Mouse (Mus musculus) gastrocnemius, postnatal 10 days (tissue): Measurements from ENCODE around the gene Tnxb. TPM values are rescaled to one million over a fixed set of nuclear protein-coding genes. Genes with fewer than 3 reads are reported as not detected.

Source experiments
- DNase-seq: peaks from one replicate; pipeline ENCODE4 v3.0.0; 2021; ENCODE audit warnings: mixed read lengths
- total RNA-seq, 2 experiments: library from RNA; stranded (reverse); gene quantifications; 2 replicates each; pipeline ENCODE4 v1.2.3; 2021

Tnxb gene
- total RNA-seq, 2 experiments from 2014 or later, result 90.2 to 123 TPM

GRCm38 (mm10) chr17:34643379-34643778, 27.0 kb upstream of the Tnxb start:
- no peak for DNase-seq

- no peak for DNase-seq
Measured at GRCm38 (mm10) chr17:34643944-34644343, 26.4 kb upstream of the Tnxb start.

GRCm38 (mm10) chr17:34644608-34645007, 25.7 kb upstream of the Tnxb start, which contains the start of gene Fkbpl:
TSS of gene Fkbpl (plus strand) at chr17:34644764.
- DNase-seq, result peak; percentile 90

- DNase-seq, result no peak
Measured at GRCm38 (mm10) chr17:34645256-34645829, 25.0 kb upstream of the Tnxb start.

GRCm38 (mm10) chr17:34645831-34646511, 24.4 kb upstream of the Tnxb start:
- no peak for DNase-seq

GRCm38 (mm10) chr17:34646906-34647787, 23.2 kb upstream of the Tnxb start, which contains the start of gene Atf6b:
TSS of gene Atf6b (plus strand) at chr17:34647146.
- peak; percentile 86 for DNase-seq

GRCm38 (mm10) chr17:34648141-34648890, 22.0 kb upstream of the Tnxb start:
- DNase-seq, result no peak

- DNase-seq, result no peak
Measured at GRCm38 (mm10) chr17:34649106-34649864, 21.1 kb upstream of the Tnxb start.

GRCm38 (mm10) chr17:34650781-34651180, 19.6 kb upstream of the Tnxb start:
- DNase-seq, result no peak

- no peak for DNase-seq
Measured at GRCm38 (mm10) chr17:34651507-34652221, 18.7 kb upstream of the Tnxb start.

- DNase-seq, result no peak
Measured at GRCm38 (mm10) chr17:34652546-34652945, 17.8 kb upstream of the Tnxb start.

GRCm38 (mm10) chr17:34652985-34653384, 17.4 kb upstream of the Tnxb start:
- no peak for DNase-seq

- DNase-seq, result peak; percentile 74
Measured at GRCm38 (mm10) chr17:34653746-34654285, 16.5 kb upstream of the Tnxb start.

- peak; percentile 53 for DNase-seq
Measured at GRCm38 (mm10) chr17:34654392-34654791, 15.9 kb upstream of the Tnxb start.

- DNase-seq, result peak; percentile 62
Measured at GRCm38 (mm10) chr17:34655160-34655559, 15.2 kb upstream of the Tnxb start.

GRCm38 (mm10) chr17:34655581-34655991, 14.7 kb upstream of the Tnxb start:
- DNase-seq, result peak; percentile 83

- no peak for DNase-seq
Measured at GRCm38 (mm10) chr17:34656666-34657065, 13.7 kb upstream of the Tnxb start.

- DNase-seq, result no peak
Measured at GRCm38 (mm10) chr17:34657271-34657670, 13.1 kb upstream of the Tnxb start.

- no peak for DNase-seq
Measured at GRCm38 (mm10) chr17:34658145-34658544, 12.2 kb upstream of the Tnxb start.

GRCm38 (mm10) chr17:34658591-34658990, 11.7 kb upstream of the Tnxb start:
- DNase-seq, result no peak
